8 mouse cellular contexts compared by ENCODE assay signal in genomic region chr17:32891239-32892180, GRCm38 (mm10). TPM values are rescaled to one million over a fixed set of nuclear protein-coding genes. Genes with fewer than 3 reads are reported as not detected.
DNase-seq lines count a peak whose midpoint lies in the region; ATAC-seq and TF ChIP-seq lines count a peak whose summit lies in the region.

Zfp870 (minus strand) TSS chr17:32891642.

- H3K36me3 ChIP-seq in embryonic facial prominence, embryonic 15.5 days: no peaks in the 10 kb centered on the region
- H3K36me3 ChIP-seq in limb, embryonic 14.5 days (ENCODE audit: control insufficient read depth, insufficient read depth, low read length): 0 out of 2 replicates have a peak, but pooled peaks cover 5% of the 10 kb centered on the region
- H3K36me3 ChIP-seq in midbrain, postnatal 0 days (ENCODE audit: insufficient read depth, low read length): no peaks in the 10 kb centered on the region

- peak; percentile 98 for ATAC-seq in embryonic facial prominence, embryonic 15.5 days (ENCODE audit: insufficient number of reproducible peaks, low FRiP score, low TSS enrichment, low read depth)
- peak; percentile 99 for ATAC-seq in limb, embryonic 14.5 days (ENCODE audit: low FRiP score, low read depth)
- ATAC-seq in midbrain, postnatal 0 days (ENCODE audit: low FRiP score): peak; percentile 99

- H3K27me3 ChIP-seq in embryonic facial prominence, embryonic 15.5 days: no peaks in the 10 kb centered on the region
- no peaks in the 10 kb centered on the region for H3K27me3 ChIP-seq in limb, embryonic 14.5 days (ENCODE audit: control insufficient read depth, insufficient read depth, low read length)
- no peaks in the 10 kb centered on the region for H3K27me3 ChIP-seq in midbrain, postnatal 0 days (ENCODE audit: insufficient read depth, low read length)

- H3K9me3 ChIP-seq in embryonic facial prominence, embryonic 15.5 days (replicated peaks): no peaks in the 10 kb centered on the region
- no peaks in the 10 kb centered on the region for H3K9me3 ChIP-seq in limb, embryonic 14.5 days (ENCODE audit: control insufficient read depth, low read length)
- no peaks in the 10 kb centered on the region for H3K9me3 ChIP-seq in midbrain, postnatal 0 days (ENCODE audit: low read length)

- TF ChIP-seq POLR2A in bone marrow, adult 2 months (IDR thresholded peaks at IDR 0.05; ENCODE audit: borderline replicate concordance, control insufficient read depth, low read depth, low read length): peak; percentile 40; the same call in 1 of the 2 replicates
- TF ChIP-seq POLR2A in limb, embryonic 14.5 days (IDR thresholded peaks at IDR 0.05; ENCODE audit: borderline replicate concordance, extremely low read depth, insufficient read depth, insufficient read length): no peak

- H3K4me1 ChIP-seq in bone marrow, adult 2 months (ENCODE audit: control insufficient read depth, insufficient read depth, low read length): no peaks in the 10 kb centered on the region; the same call in 1 of the 2 replicates
- H3K4me1 ChIP-seq in embryonic facial prominence, embryonic 15.5 days: peaks cover 11% of the 10 kb centered on the region
- peaks cover 5% of the 10 kb centered on the region; the same call in 1 of the 2 replicates for H3K4me1 ChIP-seq in limb, embryonic 14.5 days (ENCODE audit: control insufficient read depth, insufficient read depth, low read length)
- H3K4me1 ChIP-seq in midbrain, postnatal 0 days (ENCODE audit: insufficient read depth, low read length): peaks cover 8% of the 10 kb centered on the region; the same call in 1 of the 2 replicates

- TF ChIP-seq CTCF in bone marrow, adult 2 months (IDR thresholded peaks at IDR 0.05; ENCODE audit: control insufficient read depth, insufficient read depth, low read length): peak; percentile 38; the same call in 1 of the 2 replicates
- peak; percentile 63 for TF ChIP-seq CTCF in midbrain, postnatal 0 days (IDR thresholded peaks at IDR 0.05)

- WGBS in bone marrow, adult 2 months: 15% methylated on average over 33 of the region's 33 CpGs
- WGBS in embryonic facial prominence, embryonic 15.5 days: 10% methylated on average over 33 of the region's 33 CpGs
- 10% methylated on average over 31 of the region's 33 CpGs for WGBS in limb, embryonic 14.5 days
- WGBS in midbrain, postnatal 0 days: 10% methylated on average over 33 of the region's 33 CpGs

- DNase-seq in 3134 (ENCODE audit: extremely low read depth, insufficient read length, low spot score): peak; percentile 66
- peak; percentile 97 for DNase-seq in heart, adult 8-10 months (ENCODE audit: low spot score)
- DNase-seq in kidney, adult 9 months: peak; percentile 96
- peak; percentile 97 for DNase-seq in limb, embryonic 14.5 days (ENCODE audit: low spot score)
- peak; percentile 97 for DNase-seq in midbrain, postnatal 0 days (ENCODE audit: low spot score)
- peak; percentile 23 to 63 for DNase-seq in spleen, postnatal 14 days (ENCODE audit: low spot score in 2 of 2)

- H3K4me3 ChIP-seq in bone marrow, adult 2 months (replicated peaks; ENCODE audit: control insufficient read depth, low read depth, low read length): peak within 1 kb of the TSS; percentile 69
- H3K4me3 ChIP-seq in embryonic facial prominence, embryonic 15.5 days (replicated peaks): peak within 1 kb of the TSS; percentile 79
- H3K4me3 ChIP-seq in limb, embryonic 14.5 days (replicated peaks; ENCODE audit: low read length): peak within 1 kb of the TSS; percentile 67
- peak within 1 kb of the TSS; percentile 68 for H3K4me3 ChIP-seq in midbrain, postnatal 0 days (ENCODE audit: low read depth, low read length)

- peak within 1 kb of the TSS; percentile 67 for H3K4me2 ChIP-seq in embryonic facial prominence, embryonic 15.5 days (replicated peaks)
- H3K4me2 ChIP-seq in limb, embryonic 14.5 days (replicated peaks; ENCODE audit: low read depth, low read length, severe bottlenecking): peak within 1 kb of the TSS; percentile 67
- peak within 1 kb of the TSS; percentile 87 for H3K4me2 ChIP-seq in midbrain, postnatal 0 days (ENCODE audit: low read depth, low read length, poor library complexity, severe bottlenecking)

- no peak within 1 kb of the TSS for H3K27ac ChIP-seq in bone marrow, adult 2 months (ENCODE audit: control insufficient read depth, insufficient read depth, low read depth, low read length, poor library complexity)
- peak within 1 kb of the TSS; percentile 94 for H3K27ac ChIP-seq in embryonic facial prominence, embryonic 15.5 days (replicated peaks)
- H3K27ac ChIP-seq in limb, embryonic 14.5 days (replicated peaks; ENCODE audit: low read depth, low read length): peak within 1 kb of the TSS; percentile 80
- H3K27ac ChIP-seq in midbrain, postnatal 0 days (ENCODE audit: low read depth, low read length): peak within 1 kb of the TSS; percentile 82

- peak within 1 kb of the TSS; percentile 78 for H3K9ac ChIP-seq in embryonic facial prominence, embryonic 15.5 days
- peak within 1 kb of the TSS; percentile 81 for H3K9ac ChIP-seq in limb, embryonic 14.5 days (ENCODE audit: low read depth, low read length, severe bottlenecking)
- peak within 1 kb of the TSS; percentile 50 for H3K9ac ChIP-seq in midbrain, postnatal 0 days (replicated peaks; ENCODE audit: low read length, poor library complexity, severe bottlenecking)

RNA-seq across cellular contexts. Expression of gene Zfp870, which starts in this region (rescaled TPM):
- polyA plus RNA-seq in bone marrow, adult 2 months (2011; ENCODE audit: insufficient read depth, insufficient read length, low replicate concordance, missing spikeins): 0.81 and 1.6 TPM in 2 replicates
- polyA plus RNA-seq in embryonic facial prominence, embryonic 15.5 days (2015; fragmentation: Nextera tagmentation; extraction: Ambion mirVana): 5.6 and 6.9 TPM in 2 replicates
- total RNA-seq in heart, adult 8-10 months (2022): 1 to 10 TPM; 6.3 to 9.0 (median 7.5) TPM
- 4.2 and 5.1 TPM in 2 replicates for polyA plus RNA-seq in limb, embryonic 14.5 days (2012; rRNA removed)
- 8.8 and 9.8 TPM in 2 replicates for polyA plus RNA-seq in limb, embryonic 14.5 days (2014; fragmentation: Nextera tagmentation; extraction: Ambion mirVana)
- total RNA-seq in midbrain, postnatal 0 days (2014; rRNA removed): 6.7 and 8.1 TPM in 2 replicates
- polyA plus RNA-seq in midbrain, postnatal 0 days (2015; fragmentation: Nextera tagmentation; extraction: Ambion mirVana): 4.9 and 5.8 TPM in 2 replicates

Comparison
In these comparisons a context has a peak if more than half of its experiments do, and no peak if none do; other contexts are left out.
1. DNase-seq: peak in every context shown above with its lines; median percentile 97 in heart, adult 8-10 months; 97 in limb, embryonic 14.5 days; 97 in midbrain, postnatal 0 days; 96 in kidney, adult 9 months; 66 in 3134; 43 in spleen, postnatal 14 days.